Mouse (Mus musculus): ENCODE measurements around the gene 9030025P20Rik.

DNA sequence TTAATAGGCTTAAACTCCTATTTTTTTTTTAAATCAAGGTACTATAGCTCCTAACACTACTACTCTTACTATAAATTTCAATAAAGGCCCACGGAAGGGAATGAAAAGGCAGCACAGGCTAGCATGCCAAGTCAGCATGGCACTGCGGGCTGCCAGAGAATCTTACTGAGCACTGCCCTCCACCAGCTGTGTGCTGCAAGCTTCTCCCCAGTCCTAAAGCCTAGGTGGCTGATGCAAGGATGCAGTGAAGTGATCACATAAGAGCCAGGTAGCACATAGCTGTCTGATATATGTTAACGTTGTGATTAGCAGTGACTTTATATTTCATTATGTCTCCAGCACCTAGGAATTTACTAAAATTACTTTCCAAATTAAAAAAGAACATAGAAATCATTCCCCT, 18.3 kb upstream of the 9030025P20Rik start:
- TF ChIP-seq CTCF (conservative IDR thresholded peaks at IDR 0.05; ENCODE audit: low read length) = no peak
- TF ChIP-seq NANOG (IDR thresholded peaks at IDR 0.05; ENCODE audit: borderline replicate concordance, low read length) = no peak

All from E14TG2a.4 (cell line).